Mouse (Mus musculus): ENCODE results near the gene Slc3a2.
"Not testable (repeated sequence)": the region's sequence is repeated elsewhere in the genome, so short reads cannot be mapped to it uniquely, and the experiment has no call there.

Slc3a2 gene

GRCm38 (mm10) chr19:8727495-8728114, 4.4 kb upstream of the Slc3a2 start:
- no peak for DNase-seq (ENCODE audit: low spot score in 2 of 2)

GRCm38 (mm10) chr19:8726609-8727390, 3.6 kb upstream of the Slc3a2 start:
- DNase-seq (ENCODE audit: low spot score in 2 of 2) = no peak

GRCm38 (mm10) chr19:8725081-8725613, 2.0 kb upstream of the Slc3a2 start:
- DNase-seq (ENCODE audit: low spot score in 2 of 2) = no peak

- DNase-seq (ENCODE audit: low spot score in 2 of 2) = no peak
Measured at GRCm38 (mm10) chr19:8724392-8724791, 1.2 kb upstream of the Slc3a2 start.

GRCm38 (mm10) chr19:8723574-8724346, 591 bp upstream of the Slc3a2 start:
- no peak for DNase-seq (ENCODE audit: low spot score in 2 of 2)

- DNase-seq (ENCODE audit: low spot score in 2 of 2) = no peak
Measured at GRCm38 (mm10) chr19:8722559-8722906, 636 bp downstream of the Slc3a2 start.

- no peak for DNase-seq (ENCODE audit: low spot score in 2 of 2)
Measured at GRCm38 (mm10) chr19:8722021-8722420, 1.1 kb downstream of the Slc3a2 start.

- no peak for DNase-seq (ENCODE audit: low spot score in 2 of 2)
Measured at GRCm38 (mm10) chr19:8721378-8721777, 1.8 kb downstream of the Slc3a2 start.

- DNase-seq (ENCODE audit: low spot score in 2 of 2) = not testable (repeated sequence)
Measured at GRCm38 (mm10) chr19:8719037-8719436, 4.1 kb downstream of the Slc3a2 start.

- DNase-seq (ENCODE audit: low spot score in 2 of 2) = no peak
Measured at GRCm38 (mm10) chr19:8718357-8718756, 4.8 kb downstream of the Slc3a2 start.

GRCm38 (mm10) chr19:8716767-8717475, 6.2 kb downstream of the Slc3a2 start:
- no peak for DNase-seq (ENCODE audit: low spot score in 2 of 2)

GRCm38 (mm10) chr19:8715868-8716766, 7.1 kb downstream of the Slc3a2 start:
- no peak for DNase-seq (ENCODE audit: low spot score in 2 of 2)

GRCm38 (mm10) chr19:8714653-8715481, 8.3 kb downstream of the Slc3a2 start:
- DNase-seq (ENCODE audit: low spot score in 2 of 2) = no peak

- DNase-seq (ENCODE audit: low spot score in 2 of 2) = no peak
Measured at GRCm38 (mm10) chr19:8713997-8714652, 9.0 kb downstream of the Slc3a2 start.

GRCm38 (mm10) chr19:8713306-8713996, 9.7 kb downstream of the Slc3a2 start:
- peak; percentile 74 to 95 for DNase-seq (ENCODE audit: low spot score in 2 of 2)

- DNase-seq (ENCODE audit: low spot score in 2 of 2) = peak in 1 of 2 experiments; percentile 72
Measured at GRCm38 (mm10) chr19:8712870-8713305, 10.3 kb downstream of the Slc3a2 start.

- no peak for DNase-seq (ENCODE audit: low spot score in 2 of 2)
Measured at GRCm38 (mm10) chr19:8711949-8712869, 11.0 kb downstream of the Slc3a2 start.
